Mouse (Mus musculus) CD4-positive, CD25-positive, alpha-beta regulatory T cell, adult 2 months (primary cell): ENCODE results near the gene Il17c.

Source experiments
- DNase-seq: peaks from one replicate; pipeline ENCODE4 v3.0.0-alpha.2; 2012; ENCODE audit warnings: low read depth, low spot score

Gene Il17c

GRCm38 (mm10) chr8:122421376-122422070, at the start of gene Il17c:
Gene Il17c (plus strand): TSS chr8:122422020.
- no peak for DNase-seq

DNA sequence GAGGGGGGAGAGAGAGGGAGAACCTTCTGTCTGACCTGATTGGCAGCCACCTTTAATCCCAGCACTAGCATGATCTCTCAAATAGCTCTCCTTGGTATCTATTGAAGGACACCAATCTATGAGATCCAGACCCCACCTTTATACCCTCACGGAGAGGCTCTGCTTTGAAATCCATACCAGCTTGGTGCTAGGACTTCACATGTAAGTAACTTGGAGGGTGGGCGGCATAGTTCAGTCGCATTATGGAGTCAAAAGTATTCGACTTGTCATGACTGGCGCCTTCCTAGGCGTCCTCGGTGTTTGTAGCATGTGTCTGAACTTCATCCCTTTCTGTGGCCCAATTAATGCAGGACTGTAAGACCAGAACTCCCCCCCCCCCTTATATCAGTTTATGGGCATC, 46.5 kb upstream of the Il17c start:
- peak; percentile 10 for DNase-seq

GRCm38 (mm10) chr8:122375751-122376364, 46.0 kb upstream of the Il17c start:
- peak; percentile 11 for DNase-seq

DNA sequence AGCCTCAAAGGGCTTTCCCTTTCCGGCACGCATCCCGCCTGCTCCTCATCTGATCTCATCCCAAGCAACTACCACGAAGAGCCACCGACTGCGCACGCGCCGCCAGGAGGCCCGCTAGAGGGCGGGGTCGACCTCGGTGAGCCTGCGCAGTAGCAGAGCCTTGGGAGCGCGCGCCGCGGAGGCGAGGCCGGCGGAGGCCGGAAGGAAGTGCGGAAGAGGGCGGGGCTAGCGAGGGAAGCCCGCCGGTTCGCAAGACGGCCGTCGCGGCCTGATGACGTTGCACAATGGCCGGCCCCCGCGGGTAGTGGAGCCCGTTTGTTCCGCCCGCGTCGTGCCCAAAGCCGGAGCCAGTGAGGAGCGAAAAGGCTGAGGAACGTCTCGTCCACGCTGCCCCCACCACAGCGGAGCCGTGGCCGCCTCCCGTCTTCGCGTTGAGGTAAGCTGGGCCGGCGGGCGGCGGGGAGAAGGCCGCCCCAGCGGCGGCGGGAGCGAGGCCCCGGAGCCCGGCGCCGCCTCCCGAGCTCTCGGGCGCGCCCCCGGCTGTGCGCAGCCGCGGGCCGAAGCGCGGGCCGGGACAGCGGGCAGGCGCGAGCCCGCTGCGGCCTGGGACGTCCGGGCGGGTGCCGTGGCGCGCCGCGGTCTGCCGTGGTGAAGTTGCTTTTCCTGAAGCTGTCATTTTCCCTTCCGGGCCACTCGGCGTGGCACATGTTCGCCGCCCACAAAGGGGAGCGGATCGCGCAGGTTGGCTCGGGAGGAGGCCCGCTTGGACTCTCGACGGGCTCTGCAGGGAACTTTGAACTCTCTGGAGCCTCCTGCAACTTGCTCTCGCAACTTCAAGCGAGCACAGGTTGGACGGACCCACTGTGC, 45.2 kb upstream of the Il17c start, which contains the start of gene Zc3h18:
TSS of gene Zc3h18 (plus strand) at position 245 of the 867 bp plus-strand sequence.
- peak; percentile 100 for DNase-seq

DNA sequence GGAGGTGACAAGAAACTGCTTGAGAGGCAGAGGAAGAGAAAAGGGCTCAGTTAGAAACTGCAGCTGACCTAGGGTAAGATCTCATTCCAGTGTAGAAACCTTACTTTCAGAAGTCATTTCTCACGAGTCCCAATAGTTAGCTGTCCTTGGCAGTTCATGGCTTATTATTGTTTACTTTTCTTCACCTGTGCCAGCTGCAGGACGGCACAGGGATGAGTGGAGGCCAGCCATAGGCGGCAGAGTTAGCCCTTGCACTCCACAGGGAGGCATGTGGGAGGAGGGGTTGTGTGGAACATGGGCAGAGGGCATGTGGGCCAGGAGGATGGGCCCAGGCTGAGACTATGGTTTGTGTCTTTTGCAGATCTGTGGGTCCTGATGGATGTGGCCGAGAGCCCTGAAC, 38.8 kb upstream of the Il17c start:
- no peak for DNase-seq

- peak; percentile 19 for DNase-seq
Observed at GRCm38 (mm10) chr8:122389357-122389756, 32.5 kb upstream of the Il17c start.

GRCm38 (mm10) chr8:122390758-122391157, 31.1 kb upstream of the Il17c start:
- no peak for DNase-seq

DNA sequence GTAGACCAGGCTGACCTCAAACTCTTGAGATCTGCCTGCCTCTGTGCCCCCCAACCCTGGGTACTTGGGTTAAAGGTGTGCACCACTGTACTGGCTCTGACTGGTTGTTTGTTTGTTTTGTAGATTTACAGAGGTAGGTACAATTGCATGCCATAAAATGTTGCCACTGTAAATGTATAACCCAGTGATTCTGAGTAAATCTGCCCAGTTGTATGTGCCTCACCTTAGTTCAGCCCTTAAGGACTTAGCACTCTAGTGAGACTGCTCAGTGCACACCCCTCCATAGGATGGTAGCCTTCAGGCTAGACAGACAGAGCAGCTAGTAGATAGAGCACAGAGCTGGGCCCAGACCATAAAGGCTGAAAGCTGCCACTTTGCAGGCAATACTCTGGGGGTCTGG, 28.1 kb upstream of the Il17c start:
- DNase-seq, result no peak

DNA sequence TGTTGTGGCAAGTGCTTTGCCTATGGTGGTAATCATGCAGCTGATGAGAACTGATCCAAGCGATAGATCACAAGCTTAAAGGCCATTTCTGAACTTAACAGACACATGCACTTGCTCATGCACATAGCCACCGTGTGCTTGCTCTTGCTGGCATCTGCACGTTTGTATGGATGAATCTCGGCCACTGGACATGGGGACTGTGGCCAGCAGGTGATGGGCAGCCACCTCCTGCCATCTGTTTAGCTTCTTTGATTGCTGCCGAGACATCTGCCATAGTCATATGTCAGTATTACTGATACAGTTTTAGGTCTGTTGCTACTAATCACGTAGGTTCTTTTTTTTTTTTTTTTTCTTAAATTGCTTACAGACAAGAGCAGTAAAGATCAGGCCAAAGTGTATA, 26.5 kb upstream of the Il17c start:
- no peak for DNase-seq

DNA sequence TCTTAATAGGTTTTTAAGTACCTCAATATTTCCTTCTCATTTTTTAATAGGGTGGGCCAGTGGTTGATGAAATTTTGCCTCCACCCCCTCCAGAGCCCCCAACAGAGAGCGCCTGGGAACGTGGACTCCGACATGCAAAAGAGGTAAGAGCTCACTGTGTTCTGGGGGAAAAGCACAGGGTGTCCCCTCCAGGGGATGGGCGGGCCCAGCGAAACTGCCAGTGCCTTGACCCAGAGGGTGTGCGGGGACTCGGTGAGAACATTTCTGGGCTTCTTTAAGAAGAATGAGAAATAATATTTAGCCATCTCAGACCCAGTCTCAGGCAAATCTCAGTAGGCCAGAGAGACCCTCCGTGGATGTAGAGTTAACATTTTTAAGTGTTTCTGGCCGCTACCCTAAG, 23.6 kb upstream of the Il17c start:
- DNase-seq, result no peak

DNA sequence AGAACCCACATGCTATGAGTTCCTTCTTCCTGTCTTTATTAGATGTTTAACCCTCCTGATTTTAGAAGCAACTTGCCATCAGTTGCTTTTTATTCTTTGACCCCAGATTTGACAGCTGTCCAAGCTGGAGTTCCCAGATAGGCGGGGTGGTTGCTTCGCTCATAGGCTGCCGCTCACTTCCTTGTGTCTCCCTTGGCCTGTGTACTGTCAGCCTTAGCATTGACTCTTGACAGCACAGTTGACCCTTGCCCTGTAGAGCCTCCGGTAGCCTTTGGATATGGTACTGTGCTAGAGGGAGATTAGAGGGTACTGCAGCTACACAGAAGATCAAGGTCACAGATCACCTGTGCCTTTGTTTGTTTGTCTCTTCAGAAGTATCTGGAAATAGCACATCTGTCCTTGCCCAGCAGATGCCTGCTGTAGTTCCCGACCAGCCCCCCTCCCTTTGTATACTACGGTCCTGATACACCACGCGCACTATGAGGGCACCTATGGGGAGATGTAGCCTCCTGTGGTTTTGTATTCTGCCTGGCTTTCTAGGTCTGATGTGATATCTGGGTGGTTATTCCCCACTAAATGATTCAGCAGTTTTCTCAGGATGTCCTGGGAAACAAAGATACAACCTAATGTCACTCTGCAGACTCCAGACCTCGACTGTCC, 16.5 kb upstream of the Il17c start:
- no peak for DNase-seq

DNA sequence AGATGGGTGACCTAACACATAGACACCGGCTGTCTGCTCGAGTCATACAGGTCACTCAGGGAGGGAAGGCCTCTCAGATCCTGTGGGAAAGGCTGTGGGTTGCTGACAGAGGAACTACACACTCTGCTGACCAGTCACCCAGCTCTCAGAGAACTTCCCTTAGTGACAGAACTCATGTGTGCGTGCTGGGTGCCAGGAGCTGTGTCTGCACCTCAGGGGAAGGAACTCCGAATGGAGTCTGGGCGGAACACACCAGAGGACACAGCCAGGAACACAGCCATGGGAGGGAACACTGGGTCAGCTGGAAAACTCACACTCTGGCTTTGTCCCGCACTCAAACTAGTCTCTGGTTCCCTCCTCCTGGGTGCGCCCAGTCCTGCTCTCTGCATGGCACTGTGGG, 14.1 kb upstream of the Il17c start:
- no peak for DNase-seq

GRCm38 (mm10) chr8:122414311-122414710, 7.5 kb upstream of the Il17c start:
- DNase-seq, result no peak

GRCm38 (mm10) chr8:122415554-122415953, 6.3 kb upstream of the Il17c start:
- DNase-seq, result no peak

- no peak for DNase-seq
Observed at GRCm38 (mm10) chr8:122419881-122420555, 1.8 kb upstream of the Il17c start.

DNA sequence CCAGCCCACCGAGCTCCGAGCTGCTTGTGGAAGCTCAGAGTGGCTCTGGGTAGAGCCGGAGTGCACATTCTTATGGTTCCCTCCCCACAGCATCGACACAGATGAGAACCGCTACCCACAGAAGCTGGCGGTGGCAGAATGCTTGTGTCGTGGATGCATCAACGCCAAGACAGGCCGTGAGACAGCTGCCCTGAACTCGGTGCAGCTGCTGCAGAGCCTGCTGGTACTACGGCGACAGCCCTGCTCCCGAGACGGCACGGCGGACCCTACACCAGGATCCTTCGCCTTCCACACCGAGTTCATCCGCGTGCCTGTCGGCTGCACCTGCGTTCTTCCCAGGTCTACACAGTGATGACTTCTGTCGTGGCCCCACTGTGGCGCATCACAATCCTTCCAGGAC, 1.4 kb downstream of the Il17c start:
- no peak for DNase-seq

- DNase-seq, result no peak
Observed at GRCm38 (mm10) chr8:122423659-122424058, 1.8 kb downstream of the Il17c start.

DNA sequence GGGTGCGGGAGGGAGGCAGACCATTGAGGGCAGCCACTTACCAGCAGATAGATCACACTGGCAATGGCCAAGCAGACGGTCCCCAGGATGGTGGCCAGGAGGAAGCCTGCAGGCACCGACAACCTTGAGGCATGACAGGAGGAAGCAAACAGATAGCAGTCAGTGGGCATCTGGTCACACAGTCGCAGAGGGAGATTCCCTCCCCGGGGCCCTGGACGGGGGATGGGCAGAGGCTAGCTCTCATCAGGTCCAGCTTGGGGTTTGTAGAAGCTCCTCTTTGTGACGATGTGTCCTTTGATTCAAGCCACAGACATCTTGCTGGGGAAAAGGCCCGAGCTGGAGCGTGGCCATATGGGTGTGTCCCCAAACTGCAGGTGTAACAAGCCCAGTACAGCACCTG, 4.3 kb downstream of the Il17c start:
- no peak for DNase-seq

DNA sequence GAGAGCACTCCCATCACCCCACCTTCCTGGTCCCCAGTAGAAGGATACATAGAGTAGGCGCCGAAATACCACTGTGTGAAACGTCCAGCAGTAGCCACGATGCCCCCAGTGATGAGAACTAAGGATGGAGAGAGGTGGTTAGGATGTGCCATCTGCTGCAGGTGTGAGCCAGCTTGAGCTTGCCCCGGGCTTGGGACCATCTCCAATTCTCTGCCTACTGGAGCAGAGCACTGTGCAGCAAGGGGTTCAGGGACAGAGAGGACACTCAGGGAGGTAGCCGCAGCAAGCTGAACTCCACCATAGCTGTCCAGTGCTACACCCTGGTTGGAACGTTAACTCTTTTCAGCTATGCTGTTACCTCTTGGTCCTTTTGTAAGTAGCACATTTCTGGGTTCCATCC, 5.8 kb downstream of the Il17c start:
- DNase-seq, result no peak

GRCm38 (mm10) chr8:122428163-122428562, 6.3 kb downstream of the Il17c start:
- DNase-seq, result peak; percentile 18

DNA sequence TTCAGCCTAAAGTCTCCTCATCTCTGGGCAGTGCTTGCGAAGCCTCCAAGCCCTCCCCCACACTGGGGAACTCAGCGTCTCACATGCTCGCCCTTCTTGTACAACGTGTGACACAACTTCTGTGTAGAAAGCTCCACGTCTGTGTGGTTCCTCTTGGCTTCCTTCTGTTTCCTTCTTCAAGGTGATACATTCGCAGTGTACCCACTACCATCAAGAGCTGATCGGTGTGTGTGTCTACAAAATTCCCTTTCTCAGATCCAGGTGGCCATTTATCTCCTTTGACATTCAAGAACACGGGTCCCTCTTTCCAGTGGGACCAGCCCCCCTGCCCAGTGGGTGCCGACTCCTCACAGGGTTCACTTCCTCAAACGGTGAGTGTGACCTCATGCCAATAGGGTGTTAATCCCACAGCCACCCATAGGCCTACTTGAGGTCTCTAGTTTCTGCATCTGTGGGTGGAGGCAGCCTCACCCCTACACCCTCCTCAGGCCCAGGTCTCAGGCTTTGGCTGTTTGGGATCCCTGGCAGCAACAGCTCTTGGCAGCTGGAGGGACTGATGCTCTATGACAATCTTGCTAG, 8.3 kb downstream of the Il17c start:
- peak; percentile 33 for DNase-seq
